Mouse (Mus musculus) spleen, adult 2 months (tissue): ENCODE data around the gene Gbp6. TPM values are rescaled to one million over a fixed set of nuclear protein-coding genes. Genes with fewer than 3 reads are reported as not detected.
"Not testable (repeated sequence)": the region's sequence is repeated elsewhere in the genome, so short reads cannot be mapped to it uniquely, and the experiment has no call there.

Experiments
- DNase-seq, 2 experiments: peaks; one replicate each; pipeline versions ENCODE4 v3.0.0 to v3.0.0-alpha.2; 2012 to 2021; ENCODE audit warnings: low spot score in 2 of 2, low read depth in 1 of 2
- H3K27ac ChIP-seq: fragments of 200-500 bp; 2 replicates; pipeline ENCODE4 v1.5.1; 2012; ENCODE audit warnings: low read length, inconsistent platforms; ENCODE audit not compliant: insufficient read depth
- H3K27me3 ChIP-seq: fragments of 200-500 bp; 2 replicates; pipeline ENCODE4 v1.6.1; 2012; ENCODE audit warnings: mild to moderate bottlenecking, moderate library complexity, low read length, inconsistent platforms; ENCODE audit not compliant: control insufficient read depth, insufficient read depth
- H3K36me3 ChIP-seq: fragments of 200-500 bp; 2 replicates; pipeline ENCODE4 v1.6.1; 2012; ENCODE audit warnings: mild to moderate bottlenecking, low read length, inconsistent platforms; ENCODE audit not compliant: control insufficient read depth, insufficient read depth
- H3K4me1 ChIP-seq: fragments of 200-500 bp; 2 replicates; pipeline ENCODE4 v1.6.1; 2011; ENCODE audit warnings: inconsistent platforms; ENCODE audit not compliant: control insufficient read depth, insufficient read depth, insufficient read length
- H3K4me3 ChIP-seq: fragments of 200-500 bp; 2 replicates; pipeline ENCODE4 v1.5.1; 2011; ENCODE audit warnings: mild to moderate bottlenecking, inconsistent platforms; ENCODE audit not compliant: insufficient read depth, insufficient read length; ENCODE audit errors: extremely low read depth
- CTCF ChIP-seq: fragments of 200-500 bp; IDR thresholded peaks from 2 replicates; pipeline ENCODE4 v1.5.1; 2011; ENCODE audit warnings: mild to moderate bottlenecking, inconsistent platforms; ENCODE audit not compliant: insufficient read depth, insufficient read length, insufficient replicate concordance; ENCODE audit errors: extremely low read depth
- POLR2A ChIP-seq: fragments of 200-500 bp; IDR thresholded peaks from 2 replicates; pipeline ENCODE4 v1.6.1; 2011; ENCODE audit warnings: low read depth, low read length, inconsistent platforms
- WGBS: fragments of 180-500 bp; shearing (Covaris S2); methylation state at CpG from one replicate; pipeline ENCODE4 v1.1.7; 2018; 5-methylcytosine and 5-hydroxymethylcytosine counted together
- polyA plus RNA-seq: library from polyadenylated mRNA; depleted of rRNA; stranded (reverse); fragments of >200 nt; gene quantifications from 2 replicates; pipeline ENCODE4 v1.2.3, GENCODE M21; 2012; rRNA removed

Gbp6 gene
- 2.8 and 3.7 TPM in 2 replicates for polyA plus RNA-seq

- Histone ChIP-seq H3K4me3 (peak within 1 kb of the TSS; percentile 33), H3K27ac (peak within 1 kb of the TSS; percentile 47)
- not testable (repeated sequence) for H3K27me3 ChIP-seq, DNase-seq, H3K4me1 ChIP-seq, H3K36me3 ChIP-seq
- WGBS: 44% methylated on average over 3 of the region's 3 CpGs
These were observed at the start of gene Gbp6, which contains the start of gene Gm43302 for GRCm38 (mm10) chr5:105293226-105294165. Gene Gbp6, minus strand, starts transcription at chr5:105293698. Gene Gm43302, minus strand, starts transcription at chr5:105293695.

DNA sequence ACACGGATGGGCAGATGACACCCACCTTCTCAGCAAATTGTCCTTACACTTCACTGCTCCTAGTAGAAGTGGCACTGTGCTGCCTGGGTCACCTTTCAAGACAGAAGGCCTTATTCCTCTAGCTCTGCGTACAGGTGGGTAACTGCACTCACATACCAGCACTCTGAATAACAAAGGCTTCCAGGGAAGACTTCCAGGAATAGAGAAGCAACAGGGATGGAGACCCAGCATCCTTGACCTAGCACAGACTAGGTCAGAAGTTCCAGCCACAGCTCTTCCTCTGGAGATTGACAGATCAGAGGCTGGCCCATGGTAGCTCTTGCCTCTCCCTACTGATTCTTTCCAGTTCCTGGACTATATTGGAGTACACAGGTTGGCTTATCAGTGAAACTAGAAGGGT lies 47.8 kb upstream of the Gbp6 start:
- Histone ChIP-seq H3K27me3 (no peaks in the 10 kb centered on the region), H3K4me3 (no peak overlapping the region), H3K27ac (no peak overlapping the region), H3K4me1 (peaks cover 3% of the 10 kb centered on the region; the same call in 1 of the 2 replicates), H3K36me3 (no peaks in the 10 kb centered on the region)
- no peak for DNase-seq
- TF ChIP-seq POLR2A (no peak), CTCF (no peak)
- WGBS: 85% methylated on average over 2 of the region's 2 CpGs

GRCm38 (mm10) chr5:105322543-105322942 lies 29.0 kb upstream of the Gbp6 start:
- Histone ChIP-seq H3K27ac (no peak overlapping the region), H3K27me3 (no peaks in the 10 kb centered on the region), H3K36me3 (no peaks in the 10 kb centered on the region), H3K4me3 (no peak overlapping the region), H3K4me1 (no peaks in the 10 kb centered on the region)
- WGBS: 66% methylated on average over 2 of the region's 2 CpGs
- peak in 1 of 2 experiments; percentile 4 for DNase-seq
- TF ChIP-seq POLR2A: no peak
- TF ChIP-seq CTCF: no peak

DNA sequence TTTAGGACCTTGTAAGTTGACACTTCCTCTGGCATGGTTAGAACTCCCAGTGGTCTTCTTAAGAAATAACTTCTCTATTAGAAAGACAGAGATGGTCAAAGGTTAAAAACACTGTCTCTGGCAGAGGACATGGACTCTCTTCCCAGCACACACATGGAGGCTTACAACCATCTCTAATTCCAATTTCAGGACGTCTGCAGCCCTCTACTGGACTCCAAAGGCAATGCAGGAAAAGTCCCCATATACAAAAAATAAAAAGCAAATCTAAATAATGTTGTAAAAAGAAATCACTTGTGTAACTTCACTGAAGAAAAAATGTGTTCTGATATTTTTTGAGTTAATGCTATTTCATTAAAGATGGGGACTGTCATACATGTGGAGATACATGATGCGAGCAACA lies 17.4 kb upstream of the Gbp6 start:
- H3K4me3 ChIP-seq: no peak overlapping the region
- H3K36me3 ChIP-seq: no peaks in the 10 kb centered on the region
- H3K4me1 ChIP-seq: no peaks in the 10 kb centered on the region
- 82% methylated on average over 2 of the region's 2 CpGs for WGBS
- DNase-seq: no peak
- H3K27ac ChIP-seq: no peak overlapping the region
- no peak for TF ChIP-seq CTCF
- no peaks in the 10 kb centered on the region for H3K27me3 ChIP-seq

DNA sequence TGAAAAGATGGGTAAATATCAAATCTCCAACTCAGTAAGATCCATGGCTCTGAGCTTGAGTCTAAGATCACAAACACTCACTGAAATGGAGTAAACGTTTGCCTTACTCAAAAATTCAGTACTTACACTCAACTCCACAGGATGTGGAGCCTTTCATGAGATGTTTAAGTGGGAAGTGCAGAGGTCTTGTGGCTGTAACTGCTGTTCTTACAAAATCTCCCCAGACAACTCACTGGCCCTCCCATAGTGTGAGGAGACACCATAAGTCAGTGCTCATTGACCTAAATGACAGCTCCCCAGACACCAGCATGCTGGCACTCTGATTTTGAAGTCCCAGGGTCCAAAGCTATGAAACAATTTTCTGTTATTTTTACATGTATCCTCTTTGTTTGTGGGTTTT lies 15.7 kb upstream of the Gbp6 start:
- WGBS: 47% methylated on average over 1 of the region's 1 CpGs
- not testable (repeated sequence) for H3K27me3 ChIP-seq, H3K36me3 ChIP-seq, H3K27ac ChIP-seq, H3K4me1 ChIP-seq, H3K4me3 ChIP-seq, DNase-seq

DNA sequence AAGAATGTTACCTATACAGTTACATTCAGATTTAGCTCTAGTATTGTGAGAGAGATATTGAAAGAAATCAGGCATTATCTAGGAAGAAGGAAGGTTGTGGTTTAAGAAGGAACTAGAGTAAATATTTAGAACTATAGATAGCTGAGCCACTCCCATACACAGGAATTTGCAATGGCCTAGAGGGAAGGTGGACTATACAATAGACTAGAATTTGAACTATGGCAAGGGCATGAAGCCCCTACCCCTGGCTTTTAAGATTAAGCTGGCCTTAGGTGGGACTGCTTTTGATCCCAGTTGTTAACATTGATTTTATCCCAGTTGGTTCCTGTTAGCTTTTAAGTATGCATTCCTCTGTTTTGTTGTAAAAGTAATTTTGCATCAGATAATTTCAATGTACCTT lies 13.4 kb upstream of the Gbp6 start:
- not testable (repeated sequence) for H3K36me3 ChIP-seq, H3K4me1 ChIP-seq, H3K27ac ChIP-seq, H3K27me3 ChIP-seq, DNase-seq, H3K4me3 ChIP-seq

GRCm38 (mm10) chr5:105306159-105306581 lies 12.7 kb upstream of the Gbp6 start:
- Histone ChIP-seq H3K27ac (no peak overlapping the region), H3K4me1 (no peaks in the 10 kb centered on the region), H3K4me3 (no peak overlapping the region), H3K27me3 (no peaks in the 10 kb centered on the region), H3K36me3 (no peaks in the 10 kb centered on the region)
- WGBS: 80% methylated on average over 1 of the region's 1 CpGs
- DNase-seq: no peak
- TF ChIP-seq POLR2A: no peak

GRCm38 (mm10) chr5:105305671-105306070 lies 12.2 kb upstream of the Gbp6 start:
- not testable (repeated sequence) for DNase-seq, H3K36me3 ChIP-seq, H3K27ac ChIP-seq, H3K27me3 ChIP-seq, H3K4me1 ChIP-seq, H3K4me3 ChIP-seq
- 78% methylated on average over 4 of the region's 4 CpGs for WGBS
